Mouse (Mus musculus) myocyte (in vitro differentiated cells): ENCODE measurements around the gene Tmem256. TPM values are rescaled to one million over a fixed set of nuclear protein-coding genes. Genes with fewer than 3 reads are reported as not detected.

Source experiments
- H3K27me3 ChIP-seq: one replicate; pipeline ENCODE4 v1.6.1; 2011; ENCODE audit not compliant: control insufficient read depth, insufficient read depth, insufficient read length
- H3K36me3 ChIP-seq: one replicate; pipeline ENCODE4 v1.6.1; 2011; ENCODE audit not compliant: control insufficient read depth, insufficient read depth
- H3K4me2 ChIP-seq: one replicate; pipeline ENCODE4 v1.6.1; 2011; ENCODE audit warnings: low read depth, control low read depth
- H3K4me3 ChIP-seq: one replicate; pipeline ENCODE4 v1.5.1; 2011; ENCODE audit warnings: mild to moderate bottlenecking, control low read depth, moderate library complexity
- H3K79me2 ChIP-seq: one replicate; pipeline ENCODE4 v1.6.1; 2011; ENCODE audit not compliant: control insufficient read depth, insufficient read depth
- H3ac ChIP-seq: one replicate; pipeline ENCODE4 v1.6.1; 2011; ENCODE audit not compliant: control insufficient read depth, insufficient read length
- CEBPB ChIP-seq: IDR thresholded peaks from 2 replicates; pipeline ENCODE4 v1.6.1; 2011; ENCODE audit warnings: mild to moderate bottlenecking, moderate library complexity; ENCODE audit not compliant: poor library complexity, insufficient read depth, severe bottlenecking
- E2F4 ChIP-seq: IDR thresholded peaks from one replicate; pipeline ENCODE4 v1.6.1; 2011; ENCODE audit warnings: mild to moderate bottlenecking, control low read depth, moderate library complexity; ENCODE audit not compliant: insufficient read depth
- MAX ChIP-seq: IDR thresholded peaks from one replicate; pipeline ENCODE4 v1.6.1; 2011; ENCODE audit warnings: low read depth, mild to moderate bottlenecking, control low read depth
- MYOD1 ChIP-seq, 3 experiments: IDR thresholded peaks; one replicate each; pipeline ENCODE4 v1.6.1; 2011; ENCODE audit warnings: control low read depth in 2 of 3, low read depth in 2 of 3, mild to moderate bottlenecking in 2 of 3, moderate library complexity in 1 of 3; ENCODE audit not compliant: insufficient read length in 2 of 3, control insufficient read depth in 1 of 3
- MYOG ChIP-seq, 3 experiments: IDR thresholded peaks; one replicate each; pipeline ENCODE4 v1.6.1; 2011; ENCODE audit warnings: control low read depth in 2 of 3, low read depth in 2 of 3, mild to moderate bottlenecking in 2 of 3; ENCODE audit not compliant: insufficient read length in 2 of 3, control insufficient read depth in 1 of 3, insufficient read depth in 1 of 3
- POLR2A ChIP-seq: IDR thresholded peaks from one replicate; pipeline ENCODE4 v1.6.1; 2011; ENCODE audit warnings: low read depth, mild to moderate bottlenecking, control low read depth, moderate library complexity; ENCODE audit not compliant: insufficient read length
- POLR2AphosphoS2 ChIP-seq: IDR thresholded peaks from one replicate; pipeline ENCODE4 v1.6.1; 2011; ENCODE audit warnings: low read depth, control low read depth; ENCODE audit not compliant: insufficient read length
- REST ChIP-seq: IDR thresholded peaks from one replicate; pipeline ENCODE4 v1.6.1; 2011; ENCODE audit warnings: mild to moderate bottlenecking, control low read depth, moderate library complexity; ENCODE audit not compliant: insufficient read depth, insufficient read length
- SRF ChIP-seq: IDR thresholded peaks from one replicate; pipeline ENCODE4 v1.6.1; 2011; ENCODE audit warnings: low read depth; ENCODE audit not compliant: control insufficient read depth, insufficient read length
- TCF12 ChIP-seq: IDR thresholded peaks from one replicate; pipeline ENCODE4 v1.6.1; 2011; ENCODE audit warnings: mild to moderate bottlenecking, control low read depth; ENCODE audit not compliant: poor library complexity, insufficient read depth, severe bottlenecking
- TCF3 ChIP-seq: IDR thresholded peaks from one replicate; pipeline ENCODE4 v1.6.1; 2011; ENCODE audit warnings: low read depth, control low read depth; ENCODE audit not compliant: insufficient read length
- USF1 ChIP-seq: IDR thresholded peaks from one replicate; pipeline ENCODE4 v1.6.1; 2011; ENCODE audit warnings: low read depth, mild to moderate bottlenecking, control low read depth, moderate library complexity
- polyA plus RNA-seq: library from polyadenylated mRNA; unstranded; fragments of >200 nt; fragmentation: generic; extraction: Trizol; gene quantifications from one replicate; pipeline ENCODE4 v1.2.1, GENCODE M21; 2012; ENCODE audit warnings: missing spikeins

The Tmem256 gene
- polyA plus RNA-seq, 1 experiment = 259 TPM

DNA sequence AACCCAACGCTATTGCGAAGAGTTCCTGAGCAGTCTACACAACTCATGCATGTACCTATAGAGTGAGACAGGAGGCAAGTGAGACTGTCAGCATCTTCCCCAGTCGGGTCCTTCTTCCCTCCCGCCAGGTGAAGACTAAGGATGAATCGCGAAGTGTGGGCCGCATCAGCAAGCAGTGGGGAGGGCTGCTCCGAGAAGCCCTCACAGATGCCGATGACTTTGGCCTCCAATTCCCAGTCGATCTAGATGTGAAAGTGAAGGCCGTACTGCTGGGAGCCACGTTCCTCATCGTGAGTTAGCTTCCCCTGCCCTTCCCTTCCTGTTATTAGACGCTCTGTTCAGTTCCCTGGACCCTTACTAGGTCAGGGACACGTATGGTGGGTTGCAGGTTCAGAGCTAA is 11.6 kb downstream of the Tmem256 start:
- Histone ChIP-seq H3K79me2 (peaks cover 9% of the 10 kb centered on the region), H3K4me2 (no peak overlapping the region), H3K27me3 (no peaks in the 10 kb centered on the region), H3K4me3 (no peak overlapping the region), H3ac (no peak overlapping the region), H3K36me3 (peaks cover 12% of the 10 kb centered on the region)
- TF ChIP-seq REST = no peak
- TF ChIP-seq E2F4 = no peak
- TF ChIP-seq SRF = no peak
- no peak for TF ChIP-seq TCF12
- TF ChIP-seq POLR2AphosphoS2 = no peak
- TF ChIP-seq MYOD1 (IDR thresholded peaks at IDR 0.05; ENCODE audit: control insufficient read depth in 1 of 3, insufficient read length in 2 of 3, low read depth in 2 of 3) = no peak
- TF ChIP-seq POLR2A = no peak
- no peak for TF ChIP-seq MYOG (IDR thresholded peaks at IDR 0.05; ENCODE audit: control insufficient read depth in 1 of 3, insufficient read depth in 1 of 3, insufficient read length in 2 of 3, low read depth in 2 of 3)
- TF ChIP-seq USF1 = no peak
- no peak for TF ChIP-seq CEBPB
- TF ChIP-seq TCF3 = no peak
- TF ChIP-seq MAX = no peak

DNA sequence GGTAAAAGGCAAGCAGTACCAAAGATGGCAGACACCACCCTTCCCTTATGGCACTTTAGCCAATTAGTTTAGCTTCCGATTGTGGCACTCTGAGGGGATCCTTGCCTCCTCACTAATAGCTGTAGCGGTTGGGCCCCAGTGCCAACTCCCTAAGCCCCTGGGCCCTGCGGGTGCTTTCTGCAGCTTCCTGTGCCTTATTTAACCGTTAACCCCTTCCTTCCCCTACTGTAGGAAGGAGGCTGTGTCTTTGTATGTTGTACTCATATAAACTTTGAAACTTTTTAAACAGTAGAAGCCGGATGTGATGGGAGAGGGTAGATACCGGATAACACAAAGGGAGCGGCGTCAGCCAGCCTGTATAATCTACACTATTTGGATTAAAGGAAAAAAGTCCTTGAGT is 12.4 kb downstream of the Tmem256 start:
- H3K4me3 ChIP-seq = no peak overlapping the region

DNA sequence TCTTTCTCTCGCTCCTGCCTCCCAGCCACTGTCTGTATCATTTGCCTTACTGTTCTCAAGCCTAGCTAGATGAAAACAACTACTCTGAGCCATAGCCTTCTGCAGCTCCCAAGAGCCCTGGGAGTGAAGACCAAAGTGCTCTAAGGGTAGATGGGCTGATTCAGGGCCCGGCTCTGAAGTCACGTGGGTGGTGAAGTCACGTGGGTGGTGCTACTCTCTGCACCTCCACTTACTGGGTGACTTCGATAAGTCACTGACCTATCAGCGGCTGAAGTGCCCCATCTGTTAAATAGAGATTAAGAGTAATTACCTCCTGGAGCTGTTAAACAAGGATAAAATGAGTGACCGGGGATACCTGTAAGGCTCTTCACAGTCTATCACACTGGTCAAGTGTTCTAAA is 15.7 kb downstream of the Tmem256 start:
- no peaks in the 10 kb centered on the region for H3K79me2 ChIP-seq
- H3K27me3 ChIP-seq = peaks cover 10% of the 10 kb centered on the region
- peaks cover 3% of the 10 kb centered on the region for H3K36me3 ChIP-seq
- H3ac ChIP-seq = no peak overlapping the region
- TF ChIP-seq POLR2A (no peak), CEBPB (no peak), USF1 (peak; percentile 80), TCF12 (no peak), POLR2AphosphoS2 (peak; percentile 63)
- H3K4me3 ChIP-seq = no peak overlapping the region
- H3K4me2 ChIP-seq = no peak overlapping the region

More for the DNA sequence above, 12.4 kb downstream of the Tmem256 start:
- TF ChIP-seq POLR2A (no peak), USF1 (no peak), SRF (no peak), MYOD1 (IDR thresholded peaks at IDR 0.05; ENCODE audit: control insufficient read depth in 1 of 3, insufficient read length in 2 of 3, low read depth in 2 of 3) (no peak), TCF3 (no peak), CEBPB (no peak), MYOG (IDR thresholded peaks at IDR 0.05; ENCODE audit: control insufficient read depth in 1 of 3, insufficient read depth in 1 of 3, insufficient read length in 2 of 3, low read depth in 2 of 3) (no peak), E2F4 (no peak), TCF12 (no peak), POLR2AphosphoS2 (no peak), MAX (no peak), REST (no peak)
- Histone ChIP-seq H3ac (no peak overlapping the region), H3K4me2 (no peak overlapping the region), H3K36me3 (peaks cover 12% of the 10 kb centered on the region), H3K27me3 (peaks cover 3% of the 10 kb centered on the region), H3K79me2 (peaks cover 9% of the 10 kb centered on the region)

DNA sequence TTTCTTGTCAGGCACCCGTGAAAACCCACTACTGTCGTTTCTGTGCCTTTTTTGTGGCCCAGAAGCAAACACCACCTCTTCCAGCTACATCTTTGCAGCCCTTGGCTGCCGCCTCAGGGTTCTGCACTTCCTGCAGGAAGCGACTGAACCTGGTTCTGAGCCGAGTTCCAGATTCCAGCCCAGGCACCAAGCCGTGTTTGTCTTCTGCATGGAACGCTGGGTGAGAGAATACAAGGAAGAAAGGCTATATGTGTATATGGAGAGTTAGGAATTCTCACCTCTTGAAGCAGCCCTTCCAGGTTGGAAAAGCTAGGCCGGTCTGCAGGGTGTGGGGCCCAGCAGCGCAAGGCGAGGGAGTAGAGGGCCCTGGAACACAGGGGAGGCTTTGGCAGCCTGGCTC is 16.4 kb downstream of the Tmem256 start:
- H3ac ChIP-seq = no peak overlapping the region
- H3K79me2 ChIP-seq = no peaks in the 10 kb centered on the region
- H3K4me3 ChIP-seq = no peak overlapping the region
- no peak overlapping the region for H3K4me2 ChIP-seq
- peaks cover 10% of the 10 kb centered on the region for H3K27me3 ChIP-seq
- TF ChIP-seq REST = no peak
- TF ChIP-seq SRF = no peak
- no peak for TF ChIP-seq CEBPB
- no peak for TF ChIP-seq POLR2A
- no peak for TF ChIP-seq MYOG (IDR thresholded peaks at IDR 0.05; ENCODE audit: control insufficient read depth in 1 of 3, insufficient read depth in 1 of 3, insufficient read length in 2 of 3, low read depth in 2 of 3)
- TF ChIP-seq E2F4 = no peak
- TF ChIP-seq MAX = no peak
- no peak for TF ChIP-seq USF1
- TF ChIP-seq TCF12 = no peak
- TF ChIP-seq TCF3 = no peak
- no peaks in the 10 kb centered on the region for H3K36me3 ChIP-seq

DNA sequence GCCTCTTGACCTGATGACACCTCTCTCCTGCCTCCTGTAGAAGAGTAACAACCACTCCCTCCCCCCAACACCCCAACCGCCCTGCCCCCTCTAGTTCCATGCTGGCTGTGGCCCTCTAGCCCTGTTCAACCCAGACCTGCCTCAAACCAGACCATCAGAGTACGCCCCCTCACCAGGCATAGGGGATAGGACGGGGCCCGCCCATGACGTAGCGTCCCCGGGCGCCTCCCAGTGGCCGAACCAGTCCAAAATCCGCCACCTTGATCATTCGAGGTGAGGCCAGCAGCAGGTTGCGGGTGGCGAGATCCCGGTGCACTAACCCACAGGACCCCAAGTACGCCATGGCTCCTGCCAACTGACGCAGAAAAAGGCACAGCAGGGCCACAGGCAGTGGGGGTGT is 17.0 kb downstream of the Tmem256 start:
- H3K36me3 ChIP-seq = no peaks in the 10 kb centered on the region
- no peaks in the 10 kb centered on the region for H3K79me2 ChIP-seq
- H3K27me3 ChIP-seq = peaks cover 10% of the 10 kb centered on the region
- H3K4me2 ChIP-seq = no peak overlapping the region
- no peak overlapping the region for H3K4me3 ChIP-seq
- no peak overlapping the region for H3ac ChIP-seq
- TF ChIP-seq POLR2AphosphoS2 = no peak
